Mouse (Mus musculus) telencephalon, adult 2 months (tissue): Measurements from ENCODE around the gene Unc119.

Source experiments
- DNase-seq: peaks from one replicate; pipeline ENCODE4 v3.0.0-alpha.2; 2011; ENCODE audit warnings: low read depth, low spot score

Unc119 gene

GRCm38 (mm10) chr11:78343381-78344327 lies at the start of gene Unc119:
Unc119 (plus strand) TSS chr11:78343482.
- DNase-seq, result no peak

GRCm38 (mm10) chr11:78294585-78294984 lies 48.7 kb upstream of the Unc119 start:
- DNase-seq, result no peak

- DNase-seq, result no peak
Observed at GRCm38 (mm10) chr11:78300917-78301316, 42.4 kb upstream of the Unc119 start.

GRCm38 (mm10) chr11:78301357-78302084 lies 41.8 kb upstream of the Unc119 start, which contains the start of gene Spag5:
Spag5 (plus strand) TSS chr11:78301529.
- DNase-seq, result peak; percentile 86

GRCm38 (mm10) chr11:78305272-78305671 lies 38.0 kb upstream of the Unc119 start:
- no peak for DNase-seq

- no peak for DNase-seq
Observed at GRCm38 (mm10) chr11:78310861-78311511, 32.3 kb upstream of the Unc119 start.

GRCm38 (mm10) chr11:78313662-78314061 lies 29.6 kb upstream of the Unc119 start:
- DNase-seq, result no peak

- no peak for DNase-seq
Observed at GRCm38 (mm10) chr11:78318411-78318810, 24.9 kb upstream of the Unc119 start.

- no peak for DNase-seq
Observed at GRCm38 (mm10) chr11:78322076-78322831, 21.0 kb upstream of the Unc119 start.

GRCm38 (mm10) chr11:78322860-78323259 lies 20.4 kb upstream of the Unc119 start, which contains the start of gene Aldoc:
Aldoc (plus strand) TSS chr11:78322968.
- DNase-seq, result peak; percentile 46

GRCm38 (mm10) chr11:78324000-78324785 lies 19.1 kb upstream of the Unc119 start:
- DNase-seq, result no peak

- no peak for DNase-seq
Observed at GRCm38 (mm10) chr11:78324965-78325364, 18.3 kb upstream of the Unc119 start.

- no peak for DNase-seq
Observed at GRCm38 (mm10) chr11:78327215-78327614, 16.1 kb upstream of the Unc119 start.

- DNase-seq, result peak; percentile 88
Observed at GRCm38 (mm10) chr11:78327634-78328511, 15.4 kb upstream of the Unc119 start, which contains the start of gene Pigs. Pigs (plus strand) TSS chr11:78328415.

- no peak for DNase-seq
Observed at GRCm38 (mm10) chr11:78328512-78329056, 14.7 kb upstream of the Unc119 start.

- no peak for DNase-seq
Observed at GRCm38 (mm10) chr11:78332676-78333075, 10.6 kb upstream of the Unc119 start.

GRCm38 (mm10) chr11:78333992-78334391 lies 9.3 kb upstream of the Unc119 start:
- DNase-seq, result no peak

- DNase-seq, result no peak
Observed at GRCm38 (mm10) chr11:78337040-78337439, 6.2 kb upstream of the Unc119 start.

- DNase-seq, result no peak
Observed at GRCm38 (mm10) chr11:78341702-78342101, 1.6 kb upstream of the Unc119 start.
